Mouse (Mus musculus) inflammation-experienced regulatory T-cells, adult 6 months (primary cell): ENCODE measurements around the gene Scarb2. TPM values are rescaled to one million over a fixed set of nuclear protein-coding genes. Genes with fewer than 3 reads are reported as not detected.

Experiments used
- ATAC-seq: one replicate; pipeline ENCODE4 v1.8.0; 2017
- polyA plus RNA-seq, 3 experiments: library from polyadenylated mRNA; unstranded; fragments of 100-300 nt; shearing (Covaris generic); gene quantifications; one replicate each; pipeline ENCODE4 v1.2.1; 2017

Scarb2 gene
- polyA plus RNA-seq, 3 experiments from 2014 or later = 8.3 to 9.2 (median 8.5) TPM

DNA sequence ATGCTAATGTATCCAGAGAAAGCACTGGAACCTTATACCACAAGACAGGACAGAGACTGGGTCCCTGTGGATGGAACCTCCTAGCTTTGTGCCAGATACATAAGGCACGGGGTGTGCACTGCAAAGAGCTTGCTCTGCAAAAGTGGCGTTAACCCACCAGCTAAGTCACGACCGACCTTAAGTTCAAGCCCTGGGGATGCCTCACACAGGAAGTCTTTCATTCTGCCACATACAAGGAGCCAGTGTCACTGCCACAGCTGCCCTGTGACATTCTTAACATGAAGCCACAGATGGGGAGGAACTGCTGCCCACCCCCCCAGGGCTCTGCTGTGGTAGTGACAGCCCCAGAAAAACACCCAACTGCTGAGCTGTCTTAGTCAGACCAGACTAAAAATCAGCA is 15.9 kb downstream of the Scarb2 start:
- ATAC-seq = peak; percentile 83

- no peak for ATAC-seq
These were observed 16.3 kb downstream of the Scarb2 start for GRCm38 (mm10) chr5:92490304-92490703.

DNA sequence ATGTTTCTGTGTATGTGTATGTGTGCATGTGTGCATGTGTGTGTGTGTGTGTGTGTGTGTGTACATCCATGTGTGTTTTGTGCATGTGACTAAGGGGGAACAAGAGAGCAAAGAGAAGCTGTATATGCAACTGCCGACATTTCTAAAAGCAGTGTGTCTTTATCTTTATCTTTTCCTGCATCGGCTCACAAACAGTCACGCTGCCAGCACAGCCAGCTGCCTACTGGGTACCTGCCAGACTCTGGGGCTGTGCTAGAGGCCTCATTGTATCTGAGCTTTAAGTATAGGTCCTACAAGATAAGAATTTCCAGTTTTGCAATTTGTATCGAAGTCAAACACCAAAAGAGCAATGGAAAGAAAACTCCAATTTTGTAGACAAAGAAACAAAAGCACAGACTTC is 17.1 kb downstream of the Scarb2 start:
- ATAC-seq = no peak

DNA sequence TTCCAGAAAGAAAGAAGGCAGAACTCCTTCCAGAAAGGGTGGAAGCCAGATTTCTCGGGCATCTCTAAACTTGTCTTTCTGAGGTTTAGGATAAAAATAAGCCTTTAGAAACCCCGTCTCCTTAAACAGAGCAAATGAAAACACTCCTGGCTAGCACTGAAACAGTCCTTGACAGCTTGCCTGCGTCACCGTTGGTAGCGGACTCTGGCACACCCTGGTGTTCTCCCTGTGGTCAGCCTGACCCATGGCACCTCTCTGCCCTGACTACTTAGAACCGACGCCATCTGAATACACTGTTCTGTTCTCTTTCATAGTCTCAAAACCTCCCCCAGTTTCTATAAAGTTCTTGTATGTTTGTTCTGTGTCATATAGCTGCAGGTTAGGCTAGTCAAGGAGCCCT is 17.7 kb downstream of the Scarb2 start:
- no peak for ATAC-seq

DNA sequence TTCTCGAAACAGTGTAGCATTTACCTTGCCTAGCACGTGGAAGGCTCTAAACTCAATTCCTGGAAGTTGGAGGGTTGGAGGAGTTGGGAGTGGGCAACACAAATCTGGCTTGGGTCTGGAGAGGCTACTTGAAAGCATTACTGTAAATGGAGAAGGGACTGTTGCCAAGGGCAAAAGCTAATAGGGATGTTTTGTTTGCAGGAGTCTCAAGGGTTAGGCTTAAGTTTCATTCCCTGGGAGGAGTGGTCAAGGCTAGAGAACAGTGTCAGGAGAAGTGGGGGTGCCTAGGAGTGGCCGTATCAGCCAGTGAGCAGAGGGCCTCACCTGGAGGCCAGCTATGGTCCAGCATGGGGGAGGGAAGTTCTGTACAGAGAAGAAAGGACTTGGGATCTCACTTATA is 18.2 kb downstream of the Scarb2 start:
- no peak for ATAC-seq

- no peak for ATAC-seq
These were observed 19.9 kb downstream of the Scarb2 start for GRCm38 (mm10) chr5:92486758-92487157.

GRCm38 (mm10) chr5:92484880-92485279 is 21.8 kb downstream of the Scarb2 start:
- ATAC-seq = peak; percentile 90

DNA sequence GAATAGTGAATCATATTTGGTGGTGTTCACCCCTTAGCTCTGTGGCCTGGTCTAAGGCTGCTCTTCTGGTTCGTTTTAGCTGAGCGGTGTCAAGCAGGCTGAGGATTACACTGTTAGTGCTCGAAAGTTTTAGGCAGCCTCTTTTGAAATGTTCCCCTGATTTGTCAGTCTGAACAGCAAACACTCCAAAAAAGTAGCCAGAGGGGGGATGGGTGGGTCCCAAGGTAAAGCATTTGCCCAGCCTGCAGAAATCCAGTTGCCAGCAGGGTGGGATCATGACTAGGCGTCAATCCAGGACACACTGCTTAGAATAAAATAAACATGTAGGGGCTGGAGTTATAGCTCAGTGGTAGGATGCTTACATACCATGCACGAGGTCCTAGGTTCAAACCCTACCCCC is 33.8 kb downstream of the Scarb2 start:
- no peak for ATAC-seq

- no peak for ATAC-seq
These were observed 35.1 kb downstream of the Scarb2 start for GRCm38 (mm10) chr5:92471531-92471930.

- no peak for ATAC-seq
These were observed 37.2 kb downstream of the Scarb2 start for GRCm38 (mm10) chr5:92469201-92470130.

DNA sequence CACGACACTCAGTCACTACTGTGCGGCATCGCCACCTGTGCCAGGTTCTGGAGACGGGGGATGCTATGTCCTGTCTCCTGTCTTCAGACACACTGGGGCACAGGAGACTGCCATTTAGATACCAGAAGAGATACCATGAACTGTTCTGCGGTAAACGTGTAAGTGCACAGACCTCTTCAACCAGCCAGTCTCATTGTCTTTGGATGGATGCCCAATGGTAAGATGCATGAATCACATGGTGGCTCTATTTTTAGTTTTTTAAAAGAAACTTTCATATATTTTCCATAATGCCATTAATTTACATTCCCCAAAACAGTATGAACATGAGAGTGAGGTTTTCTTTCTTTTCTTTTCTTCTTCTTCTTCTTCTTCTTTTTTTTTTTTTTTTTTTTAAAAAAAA is 38.4 kb downstream of the Scarb2 start:
- no peak for ATAC-seq

GRCm38 (mm10) chr5:92467102-92467766 is 39.4 kb downstream of the Scarb2 start:
- peak; percentile 68 for ATAC-seq

DNA sequence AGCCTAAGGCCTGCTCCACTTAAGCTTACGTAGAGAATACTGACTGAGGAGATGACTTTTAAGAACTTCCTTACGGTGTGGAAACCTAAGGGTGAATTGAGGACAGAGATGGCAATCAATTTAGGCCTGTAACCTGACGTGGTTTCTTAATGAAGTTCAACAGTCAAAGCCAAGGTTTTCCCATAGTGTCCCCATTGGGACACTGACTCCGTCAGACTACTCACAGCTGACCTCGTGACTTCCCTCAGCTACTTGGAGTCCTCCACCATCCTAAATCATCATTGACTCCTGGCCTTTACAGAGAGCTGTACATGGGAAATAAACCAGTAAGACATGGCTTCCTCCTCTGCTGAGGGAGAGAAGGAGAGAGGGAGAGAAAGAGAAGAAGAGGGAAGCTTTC is 41.1 kb downstream of the Scarb2 start:
- no peak for ATAC-seq

- ATAC-seq = peak; percentile 68
These were observed 45.3 kb downstream of the Scarb2 start for GRCm38 (mm10) chr5:92461321-92461720.

GRCm38 (mm10) chr5:92458726-92459125 is 47.9 kb downstream of the Scarb2 start:
- ATAC-seq = no peak

DNA sequence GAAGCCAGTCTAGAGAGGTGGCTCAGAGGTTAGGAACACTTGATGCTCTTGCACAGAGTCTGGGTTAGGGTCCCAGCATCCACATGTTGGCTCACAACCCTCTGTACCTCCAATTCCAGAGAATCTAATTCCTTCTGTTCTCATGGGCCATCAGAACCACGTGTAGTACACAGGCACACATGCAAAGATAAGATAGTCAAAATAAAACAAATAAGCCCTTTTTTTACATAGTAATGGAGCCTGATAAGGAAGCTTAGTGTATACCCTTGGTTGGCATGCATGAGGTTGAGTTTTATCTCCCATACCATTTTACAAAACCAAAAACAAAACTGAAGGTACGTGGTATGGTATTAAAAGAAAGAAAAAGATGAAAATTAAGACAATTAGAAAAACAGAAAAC is 49.2 kb downstream of the Scarb2 start:
- ATAC-seq = no peak

GRCm38 (mm10) chr5:92452876-92453275 is 53.8 kb downstream of the Scarb2 start:
- no peak for ATAC-seq

- no peak for ATAC-seq
These were observed 59.9 kb downstream of the Scarb2 start for GRCm38 (mm10) chr5:92446736-92447135.

DNA sequence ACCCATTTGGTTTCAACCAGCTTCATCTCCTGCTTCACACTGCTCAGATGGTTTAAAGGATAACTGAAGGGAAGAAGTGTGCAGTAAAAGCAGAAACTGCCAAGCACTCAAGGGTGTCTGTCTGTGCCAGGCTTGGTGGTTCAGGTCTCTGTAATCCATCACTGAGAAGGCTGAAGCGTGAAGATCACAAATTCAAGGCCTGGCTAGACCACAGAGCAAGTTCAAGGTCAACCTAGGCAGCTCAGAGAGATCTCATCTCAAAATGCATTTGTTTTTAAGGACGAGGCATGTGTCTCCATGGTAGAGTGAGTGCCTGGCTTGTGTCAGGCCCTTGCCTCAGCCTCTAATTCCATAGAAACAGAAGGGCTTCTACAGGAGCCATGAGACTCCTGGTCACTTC is 61.6 kb downstream of the Scarb2 start:
- no peak for ATAC-seq

GRCm38 (mm10) chr5:92442914-92443313 is 63.7 kb downstream of the Scarb2 start:
- no peak for ATAC-seq

DNA sequence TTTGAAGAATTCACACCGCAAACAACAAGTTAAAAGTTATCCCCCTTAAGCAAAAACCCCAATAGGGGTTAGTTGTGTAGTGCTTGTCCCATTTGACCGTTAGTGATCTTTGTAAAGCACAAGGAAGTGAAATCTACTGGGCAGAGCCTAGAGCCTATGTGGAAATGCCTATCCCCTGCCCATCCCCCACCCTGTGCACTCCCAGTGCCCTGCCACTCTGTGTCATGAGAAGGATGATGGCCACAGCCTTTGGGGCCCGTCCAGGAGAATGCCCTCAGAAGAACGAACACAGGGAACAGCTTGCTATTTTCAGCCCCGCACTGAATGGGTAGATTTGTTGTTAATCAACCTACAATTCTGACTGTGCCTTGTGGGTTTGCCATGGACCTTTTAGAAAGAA is 65.1 kb downstream of the Scarb2 start:
- ATAC-seq = no peak

DNA sequence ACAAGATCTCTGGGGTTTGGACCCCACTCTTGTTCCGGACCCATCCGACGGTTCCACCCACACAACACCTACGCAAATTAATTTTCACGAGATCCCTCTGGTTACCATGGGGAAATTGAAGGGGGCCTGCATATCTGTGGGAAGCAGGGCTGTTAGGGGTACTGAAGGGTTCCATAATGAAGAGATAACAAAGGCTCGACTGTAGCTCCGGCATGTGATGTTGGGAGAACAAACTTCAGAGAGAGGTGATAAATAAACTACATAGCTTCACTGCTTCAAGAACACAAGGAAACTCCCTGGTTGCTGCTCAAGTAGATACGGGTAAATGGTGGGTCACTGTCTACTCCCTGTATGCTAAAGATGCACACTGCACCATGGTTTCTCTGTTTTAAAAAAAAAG is 68.1 kb downstream of the Scarb2 start:
- no peak for ATAC-seq

DNA sequence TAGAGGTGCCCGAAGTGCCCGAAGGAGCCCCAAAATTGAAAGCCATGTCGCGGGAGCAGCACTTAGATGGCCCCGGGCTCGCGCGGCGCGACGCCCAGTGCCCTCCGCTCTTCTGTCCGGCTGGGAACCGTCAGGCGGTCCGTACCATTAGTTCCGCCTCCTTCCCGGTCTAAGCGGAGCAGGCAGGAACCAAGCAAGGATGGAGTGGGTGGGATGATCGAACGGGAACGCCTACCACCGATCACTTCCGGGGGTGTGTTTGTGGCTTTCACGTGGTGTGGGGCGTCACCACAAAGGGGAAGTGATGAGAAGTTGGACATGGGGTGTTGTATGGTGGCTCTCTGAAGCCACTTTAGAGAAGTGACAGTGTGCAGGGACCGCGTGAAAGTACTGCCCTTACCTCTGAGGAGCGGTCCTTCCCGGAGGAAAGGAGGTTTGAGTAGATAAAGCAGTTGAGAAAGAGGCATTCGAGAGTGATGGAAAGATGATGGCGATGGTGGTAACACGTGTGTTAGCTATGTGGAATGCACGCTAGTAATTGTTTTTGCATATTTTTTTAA is 71.5 kb downstream of the Scarb2 start, which contains the start of gene Nup54:
Gene Nup54 (minus strand): TSS at position 195 of the 560 bp plus-strand sequence.
- ATAC-seq = peak; percentile 99

DNA sequence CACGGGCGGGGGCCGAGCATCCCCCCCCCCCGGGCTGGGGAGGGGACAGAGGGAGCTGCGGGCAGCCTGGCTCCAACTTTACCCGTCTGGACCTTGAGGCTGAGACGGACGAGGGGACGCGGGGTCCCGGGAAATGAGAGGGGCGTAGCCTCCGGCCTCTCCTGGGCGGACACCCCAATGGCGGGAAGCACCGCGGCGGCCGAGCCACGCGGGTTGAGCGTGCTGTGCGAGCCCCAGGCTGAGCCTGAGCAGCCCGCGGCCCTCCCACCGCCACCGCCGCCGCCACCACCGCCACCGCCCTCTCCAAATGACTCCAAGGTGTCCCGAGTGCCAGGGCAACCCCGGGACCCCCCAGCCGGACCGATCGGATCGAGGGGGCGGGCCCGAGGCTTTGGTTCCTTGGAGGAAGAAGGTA is 72.1 kb downstream of the Scarb2 start:
- no peak for ATAC-seq
